Mouse (Mus musculus) adrenal gland, adult 18-20 months (tissue): ENCODE results near the gene Cfap44. TPM values are rescaled to one million over a fixed set of nuclear protein-coding genes. Genes with fewer than 3 reads are reported as not detected.

Experiments used
- DNase-seq, 2 experiments: peaks; one replicate each; pipeline ENCODE4 v3.0.0; 2021 to 2022; ENCODE audit warnings: low spot score in 2 of 2
- total RNA-seq, 2 experiments: library from RNA; stranded (reverse); gene quantifications; 1 replicate in 1 of 2; 2 replicates in 1 of 2; pipeline ENCODE4 v1.2.3; 2021

Cfap44 gene
- total RNA-seq, 2 experiments from 2014 or later: 0.22 to 1.4 TPM

GRCm38 (mm10) chr16:44529691-44530090, 135.1 kb downstream of the Cfap44 start:
- DNase-seq: no peak

DNA sequence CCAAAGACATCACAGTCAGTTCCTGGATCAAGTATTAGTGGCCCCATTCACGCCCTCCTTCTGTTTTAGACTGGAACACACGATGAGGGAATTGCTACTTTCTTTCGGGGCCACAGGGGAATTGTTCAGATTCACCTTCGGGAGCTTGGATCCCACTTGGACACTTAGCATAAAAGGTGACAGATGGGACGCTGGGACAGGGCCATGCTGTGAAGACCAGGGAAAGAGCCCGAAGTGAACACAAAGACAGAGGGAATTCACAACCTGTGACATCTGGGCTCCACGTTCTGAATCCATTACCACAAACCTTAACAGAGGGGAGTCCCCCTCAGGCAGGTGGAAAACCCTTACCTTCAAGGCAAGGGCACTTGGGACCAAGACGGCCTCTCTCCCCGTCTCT, 135.6 kb downstream of the Cfap44 start:
- DNase-seq: no peak

DNA sequence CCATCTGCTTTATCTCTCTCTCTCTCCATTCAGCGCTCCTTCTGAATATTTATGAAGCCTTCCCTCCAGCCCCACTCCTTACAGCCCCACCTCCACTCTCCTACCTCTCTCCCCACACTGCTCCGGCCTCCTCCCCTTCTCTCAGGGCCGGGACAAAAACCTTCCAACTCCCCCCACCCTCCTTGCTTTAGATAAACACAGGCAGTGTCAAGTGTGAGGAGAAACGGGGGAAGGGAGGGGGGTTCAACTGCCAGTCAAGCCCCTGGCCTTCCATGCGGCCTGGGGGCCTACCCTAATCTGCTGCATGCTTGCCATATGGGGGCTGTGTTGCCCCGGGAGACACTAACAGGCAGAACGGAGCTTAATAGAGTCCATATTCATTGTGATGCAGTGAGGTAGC, 136.2 kb downstream of the Cfap44 start:
- no peak for DNase-seq

GRCm38 (mm10) chr16:44531239-44531797, 136.7 kb downstream of the Cfap44 start:
- DNase-seq: no peak

Other genes with a start within 250 kb of the Cfap44 start
- gene Usf3, start 221.6 kb upstream of the Cfap44 start, total RNA-seq: 10 to 100 TPM; 18.8 to 20.7 TPM
- gene Sidt1, start 61.6 kb upstream of the Cfap44 start, total RNA-seq: 1 to 10 TPM; 7.8 to 9.2 TPM
- 10 to 100 TPM; 17.7 to 21.0 TPM for gene Spice1, start 47.7 kb upstream of the Cfap44 start, total RNA-seq
- 10 to 100 TPM; 25.2 to 48.5 TPM for gene Boc, start 164.1 kb downstream of the Cfap44 start, total RNA-seq